Mouse (Mus musculus) limb, embryonic 11.5 days (tissue): ENCODE measurements around the gene Tdg. TPM values are rescaled to one million over a fixed set of nuclear protein-coding genes. Genes with fewer than 3 reads are reported as not detected.

Experiments used
- ATAC-seq: fragments of 200-750 bp; cut with Nextera tagmentation; 2 replicates; pipeline ENCODE4 v1.8.0; 2017; ENCODE audit warnings: low read depth; ENCODE audit not compliant: insufficient number of reproducible peaks, low FRiP score, low TSS enrichment
- DNase-seq: peaks from one replicate; pipeline ENCODE4 v3.0.0-alpha.2; 2015; ENCODE audit warnings: low spot score
- H3K27ac ChIP-seq: fragments of 300-500 bp; sonication (generic); replicated peaks from 2 replicates; pipeline ENCODE4 v1.5.1; 2014; ENCODE audit warnings: low read depth, mild to moderate bottlenecking, low read length
- H3K27me3 ChIP-seq: fragments of 300-500 bp; sonication (generic); 2 replicates; pipeline ENCODE4 v1.6.1; 2014; ENCODE audit warnings: mild to moderate bottlenecking, low read length, mixed read lengths; ENCODE audit not compliant: control insufficient read depth, insufficient read depth
- H3K36me3 ChIP-seq: fragments of 300-500 bp; sonication (generic); 2 replicates; pipeline ENCODE4 v1.6.1; 2014; ENCODE audit warnings: mild to moderate bottlenecking, low read length, moderate library complexity, mixed read lengths; ENCODE audit not compliant: control insufficient read depth, insufficient read depth
- H3K4me1 ChIP-seq: fragments of 300-500 bp; sonication (generic); 2 replicates; pipeline ENCODE4 v1.6.1; 2014; ENCODE audit warnings: low read length, mixed read lengths; ENCODE audit not compliant: control insufficient read depth, insufficient read depth
- H3K4me2 ChIP-seq: fragments of 300-500 bp; sonication (generic); 2 replicates; pipeline ENCODE4 v1.6.1; 2014; ENCODE audit warnings: low read depth, mild to moderate bottlenecking, moderate library complexity; ENCODE audit not compliant: severe bottlenecking
- H3K4me3 ChIP-seq: fragments of 300-500 bp; sonication (generic); 2 replicates; pipeline ENCODE4 v1.5.1; 2014; ENCODE audit warnings: low read depth, low read length
- H3K9ac ChIP-seq: fragments of 300-500 bp; sonication (generic); 2 replicates; pipeline ENCODE4 v1.6.1; 2014; ENCODE audit warnings: mild to moderate bottlenecking, low read length
- H3K9me3 ChIP-seq: fragments of 300-500 bp; sonication (generic); 2 replicates; pipeline ENCODE4 v1.6.1; 2016; ENCODE audit warnings: low read length; ENCODE audit not compliant: control insufficient read depth
- WGBS: fragments of 180-500 bp; shearing (Covaris S2); extraction: QIAGEN DNeasy Blood & Tissue Kit; methylation state at CpG from one replicate; pipeline ENCODE4 v1.1.7; 2014; 5-methylcytosine and 5-hydroxymethylcytosine counted together
- polyA plus RNA-seq: library from polyadenylated mRNA; unstranded; fragments of >200 nt; fragmentation: Nextera tagmentation; extraction: Ambion mirVana; gene quantifications from 2 replicates; pipeline ENCODE4 v1.2.1, GENCODE M21; 2014

Tdg gene
- polyA plus RNA-seq, 1 experiment from 2014 or later = 250 TPM

DNA sequence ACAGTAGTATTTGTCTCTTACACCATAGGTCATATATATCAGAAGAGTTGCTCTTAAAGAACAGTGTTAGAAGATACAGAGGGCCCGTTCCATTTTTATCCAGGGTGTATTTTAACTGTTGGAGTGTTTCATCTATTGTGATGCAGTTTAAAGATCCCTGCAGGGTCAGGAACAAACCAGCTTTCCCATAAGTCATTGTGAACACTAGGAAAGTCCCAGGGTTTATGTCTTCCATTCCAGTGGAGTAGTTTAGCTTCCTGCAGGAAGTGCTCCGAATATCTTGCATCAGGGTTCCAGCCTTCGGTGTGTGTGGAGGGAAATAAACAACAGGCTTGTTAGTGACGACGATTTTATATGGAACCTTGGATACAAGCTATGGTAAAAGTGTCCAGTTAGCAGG lies 21.6 kb downstream of the Tdg start:
- ATAC-seq = no peak
- Histone ChIP-seq H3K4me2 (no peak overlapping the region), H3K4me3 (no peak overlapping the region), H3K9me3 (no peaks in the 10 kb centered on the region), H3K27ac (no peak overlapping the region), H3K27me3 (no peaks in the 10 kb centered on the region), H3K4me1 (no peaks in the 10 kb centered on the region), H3K9ac (no peak overlapping the region), H3K36me3 (peaks cover 5% of the 10 kb centered on the region; the same call in 1 of the 2 replicates)
- DNase-seq = no peak
- 88% methylated on average over 5 of the region's 5 CpGs for WGBS

DNA sequence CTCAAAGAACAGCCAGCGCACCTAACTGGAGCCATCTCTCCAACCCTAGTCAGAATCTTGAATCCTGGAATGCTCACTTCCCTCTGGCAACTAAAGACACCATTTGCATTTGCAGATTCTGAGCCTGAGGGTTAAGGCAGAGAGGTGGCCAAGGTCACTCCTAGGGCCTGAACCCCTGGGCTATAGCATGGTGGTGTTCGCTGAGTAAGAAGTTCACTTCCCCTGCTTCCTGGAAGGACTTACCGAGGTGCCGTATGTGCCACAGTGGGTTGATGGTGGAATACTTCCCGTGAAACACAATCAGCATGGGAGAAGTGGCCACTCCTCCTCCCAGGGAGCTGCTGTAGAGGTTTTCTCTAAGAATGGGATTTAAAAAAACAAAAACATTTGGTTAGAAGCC lies 23.0 kb downstream of the Tdg start:
- WGBS = 65% methylated on average over 5 of the region's 5 CpGs
- no peak overlapping the region for H3K4me2 ChIP-seq

GRCm38 (mm10) chr10:82654581-82654980 lies 25.0 kb downstream of the Tdg start:
- Histone ChIP-seq H3K9ac (no peak overlapping the region), H3K27ac (no peak overlapping the region), H3K36me3 (no peaks in the 10 kb centered on the region; the same call in 1 of the 2 replicates), H3K27me3 (no peaks in the 10 kb centered on the region), H3K4me1 (no peaks in the 10 kb centered on the region), H3K9me3 (no peaks in the 10 kb centered on the region), H3K4me2 (no peak overlapping the region), H3K4me3 (no peak overlapping the region)
- WGBS = 90% methylated on average over 3 of the region's 3 CpGs
- DNase-seq = no peak
- ATAC-seq = no peak

More for the DNA sequence above, 23.0 kb downstream of the Tdg start:
- H3K36me3 ChIP-seq = no peaks in the 10 kb centered on the region; the same call in 1 of the 2 replicates
- H3K4me3 ChIP-seq = no peak overlapping the region
- no peaks in the 10 kb centered on the region for H3K9me3 ChIP-seq
- no peak overlapping the region for H3K27ac ChIP-seq
- no peaks in the 10 kb centered on the region for H3K27me3 ChIP-seq
- H3K4me1 ChIP-seq = no peaks in the 10 kb centered on the region
- DNase-seq = no peak
- H3K9ac ChIP-seq = no peak overlapping the region
- ATAC-seq = no peak

GRCm38 (mm10) chr10:82661820-82662219 lies 32.2 kb downstream of the Tdg start:
- H3K36me3 ChIP-seq = no peaks in the 10 kb centered on the region
- ATAC-seq (no peak), DNase-seq (no peak)
- H3K27ac ChIP-seq = no peak overlapping the region
- no peak overlapping the region for H3K4me3 ChIP-seq
- H3K9ac ChIP-seq = no peak overlapping the region
- no peaks in the 10 kb centered on the region for H3K27me3 ChIP-seq
- 87% methylated on average over 8 of the region's 8 CpGs for WGBS
- no peak overlapping the region for H3K4me2 ChIP-seq
- no peaks in the 10 kb centered on the region for H3K4me1 ChIP-seq
- no peaks in the 10 kb centered on the region for H3K9me3 ChIP-seq

- DNase-seq (no peak), ATAC-seq (no peak)
- Histone ChIP-seq H3K4me1 (no peaks in the 10 kb centered on the region), H3K36me3 (no peaks in the 10 kb centered on the region), H3K27ac (no peak overlapping the region), H3K27me3 (no peaks in the 10 kb centered on the region), H3K9me3 (no peaks in the 10 kb centered on the region), H3K4me3 (no peak overlapping the region), H3K9ac (no peak overlapping the region), H3K4me2 (no peak overlapping the region)
- WGBS = 70% methylated on average over 14 of the region's 14 CpGs
Observed at GRCm38 (mm10) chr10:82662267-82662990, 32.8 kb downstream of the Tdg start.

GRCm38 (mm10) chr10:82663289-82663688 lies 33.7 kb downstream of the Tdg start:
- H3K4me1 ChIP-seq = no peaks in the 10 kb centered on the region
- DNase-seq (no peak), ATAC-seq (no peak)
- H3K9ac ChIP-seq = no peak overlapping the region
- no peak overlapping the region for H3K4me2 ChIP-seq
- no peak overlapping the region for H3K27ac ChIP-seq
- H3K36me3 ChIP-seq = no peaks in the 10 kb centered on the region
- no peaks in the 10 kb centered on the region for H3K9me3 ChIP-seq
- no peaks in the 10 kb centered on the region for H3K27me3 ChIP-seq
- H3K4me3 ChIP-seq = no peak overlapping the region
- WGBS = 83% methylated on average over 2 of the region's 2 CpGs

- H3K9ac ChIP-seq = no peak overlapping the region
- WGBS = 58% methylated on average over 3 of the region's 3 CpGs
- DNase-seq = no peak
Observed at GRCm38 (mm10) chr10:82665951-82666350, 36.3 kb downstream of the Tdg start.

GRCm38 (mm10) chr10:82666436-82667234 lies 37.0 kb downstream of the Tdg start:
- Histone ChIP-seq H3K4me2 (no peak overlapping the region; the same call in 1 of the 2 replicates), H3K9ac (no peak overlapping the region), H3K27me3 (no peaks in the 10 kb centered on the region), H3K4me1 (no peaks in the 10 kb centered on the region), H3K36me3 (no peaks in the 10 kb centered on the region), H3K9me3 (no peaks in the 10 kb centered on the region), H3K27ac (no peak overlapping the region), H3K4me3 (no peak overlapping the region)
- ATAC-seq = peak; percentile 88
- WGBS = 24% methylated on average over 22 of the region's 22 CpGs
- DNase-seq = peak; percentile 91

More at GRCm38 (mm10) chr10:82665951-82666350, 36.3 kb downstream of the Tdg start:
- Histone ChIP-seq H3K9me3 (no peaks in the 10 kb centered on the region), H3K27me3 (no peaks in the 10 kb centered on the region), H3K4me3 (no peak overlapping the region), H3K27ac (no peak overlapping the region), H3K36me3 (no peaks in the 10 kb centered on the region), H3K4me2 (no peak overlapping the region), H3K4me1 (no peaks in the 10 kb centered on the region)
- ATAC-seq = no peak
